Mouse (Mus musculus): ENCODE measurements around the gene Cux2. TPM values are rescaled to one million over a fixed set of nuclear protein-coding genes. Genes with fewer than 3 reads are reported as not detected.
A peak's percentile ranks its signal among the peaks of the same experiment; 100 is the strongest.

Cux2 gene
- polyA plus RNA-seq, 1 experiment from 2014 or later: 19.7 TPM

DNA sequence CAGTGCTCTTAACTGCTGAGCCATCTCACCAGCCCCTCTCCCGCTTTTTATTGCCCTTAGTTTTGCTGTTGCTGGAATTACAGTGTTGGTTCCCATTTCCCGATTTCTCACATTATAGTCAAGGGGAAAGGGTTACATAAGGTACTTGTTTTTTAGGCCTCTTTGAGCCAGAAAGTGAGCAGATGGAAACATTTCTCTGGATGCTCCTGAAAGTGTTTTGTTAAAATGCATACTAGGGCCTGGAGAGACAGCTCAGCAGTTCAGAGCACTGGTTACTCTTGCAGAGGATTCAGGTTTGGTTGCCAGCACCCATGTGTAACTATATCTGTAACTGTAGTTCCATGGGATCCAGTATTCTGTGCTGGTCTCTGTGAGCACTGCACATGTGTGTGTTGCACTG is 241.7 kb downstream of the Cux2 start:
- H3K9ac ChIP-seq (replicated peaks): no peak overlapping the region
- H3K27me3 ChIP-seq: no peaks in the 10 kb centered on the region
- no peak for ATAC-seq (ENCODE audit: low FRiP score, low read depth)
- H3K36me3 ChIP-seq: peaks cover 64% of the 10 kb centered on the region
- 87% methylated on average over 2 of the region's 2 CpGs for WGBS
- H3K4me1 ChIP-seq: no peaks in the 10 kb centered on the region
- H3K9me3 ChIP-seq: no peaks in the 10 kb centered on the region
- H3K4me2 ChIP-seq (replicated peaks): no peak overlapping the region
- H3K27ac ChIP-seq (replicated peaks): no peak overlapping the region
- H3K4me3 ChIP-seq: no peak overlapping the region

- 70% methylated on average over 3 of the region's 3 CpGs for WGBS
- Histone ChIP-seq H3K27ac (replicated peaks) (peak overlapping the region; percentile 1; the same call in 1 of the 2 replicates), H3K36me3 (peaks cover 64% of the 10 kb centered on the region), H3K4me2 (replicated peaks) (no peak overlapping the region), H3K27me3 (no peaks in the 10 kb centered on the region), H3K4me1 (no peaks in the 10 kb centered on the region), H3K9me3 (no peaks in the 10 kb centered on the region), H3K9ac (replicated peaks) (no peak overlapping the region), H3K4me3 (no peak overlapping the region)
- ATAC-seq (ENCODE audit: low FRiP score, low read depth): no peak
These were observed 242.7 kb downstream of the Cux2 start for GRCm38 (mm10) chr5:121807186-121807585.

Small RNAs within 50 kb of the gene (microRNA-seq; reads per million reads assigned to microRNA genes)
- gene Mir7031: not detected

Other genes with a start within 250 kb of the Cux2 start
- gene Sh2b3, start 212.5 kb downstream of the Cux2 start, polyA plus RNA-seq (2016; fragmentation: Nextera tagmentation; extraction: Ambion mirVana): 8.8 and 9.0 TPM in 2 replicates
- gene Pheta1, start 201.1 kb downstream of the Cux2 start, polyA plus RNA-seq (2016; fragmentation: Nextera tagmentation; extraction: Ambion mirVana): 53.0 and 53.5 TPM in 2 replicates
- gene Myl2, start 50.8 kb upstream of the Cux2 start, polyA plus RNA-seq (2016; fragmentation: Nextera tagmentation; extraction: Ambion mirVana): 1.1 and 3.9 TPM in 2 replicates
- not detected in 2 replicates for gene Ccdc63, start 90.7 kb upstream of the Cux2 start, polyA plus RNA-seq (2016; fragmentation: Nextera tagmentation; extraction: Ambion mirVana)
- 323 and 332 TPM in 2 replicates for gene Ppp1cc, start 108.2 kb upstream of the Cux2 start, polyA plus RNA-seq (2016; fragmentation: Nextera tagmentation; extraction: Ambion mirVana)
- 9.4 and 10.8 TPM in 2 replicates for gene Hvcn1, start 156.7 kb upstream of the Cux2 start, polyA plus RNA-seq (2016; fragmentation: Nextera tagmentation; extraction: Ambion mirVana)
- 7.2 and 8.1 TPM in 2 replicates for gene Tctn1, start 214.4 kb upstream of the Cux2 start, polyA plus RNA-seq (2016; fragmentation: Nextera tagmentation; extraction: Ambion mirVana)
- gene Pptc7, start 234.3 kb upstream of the Cux2 start, polyA plus RNA-seq (2016; fragmentation: Nextera tagmentation; extraction: Ambion mirVana): 9.9 and 11.9 TPM in 2 replicates